Mouse (Mus musculus) cerebellum, postnatal 10 days (tissue): ENCODE results near the gene Spock1.
"Not testable (repeated sequence)": the region's sequence is repeated elsewhere in the genome, so short reads cannot be mapped to it uniquely, and the experiment has no call there.

Source experiments
- DNase-seq, 2 experiments: peaks; one replicate each; pipeline ENCODE4 v3.0.0; 2021; ENCODE audit warnings: mixed read lengths in 2 of 2

The Spock1 gene

GRCm38 (mm10) chr13:57474068-57474467 lies 434.1 kb downstream of the Spock1 start:
- no peak for DNase-seq

- not testable (repeated sequence) for DNase-seq
Measured at GRCm38 (mm10) chr13:57470922-57471321, 437.2 kb downstream of the Spock1 start.

GRCm38 (mm10) chr13:57459978-57460377 lies 448.2 kb downstream of the Spock1 start:
- DNase-seq: no peak

DNA sequence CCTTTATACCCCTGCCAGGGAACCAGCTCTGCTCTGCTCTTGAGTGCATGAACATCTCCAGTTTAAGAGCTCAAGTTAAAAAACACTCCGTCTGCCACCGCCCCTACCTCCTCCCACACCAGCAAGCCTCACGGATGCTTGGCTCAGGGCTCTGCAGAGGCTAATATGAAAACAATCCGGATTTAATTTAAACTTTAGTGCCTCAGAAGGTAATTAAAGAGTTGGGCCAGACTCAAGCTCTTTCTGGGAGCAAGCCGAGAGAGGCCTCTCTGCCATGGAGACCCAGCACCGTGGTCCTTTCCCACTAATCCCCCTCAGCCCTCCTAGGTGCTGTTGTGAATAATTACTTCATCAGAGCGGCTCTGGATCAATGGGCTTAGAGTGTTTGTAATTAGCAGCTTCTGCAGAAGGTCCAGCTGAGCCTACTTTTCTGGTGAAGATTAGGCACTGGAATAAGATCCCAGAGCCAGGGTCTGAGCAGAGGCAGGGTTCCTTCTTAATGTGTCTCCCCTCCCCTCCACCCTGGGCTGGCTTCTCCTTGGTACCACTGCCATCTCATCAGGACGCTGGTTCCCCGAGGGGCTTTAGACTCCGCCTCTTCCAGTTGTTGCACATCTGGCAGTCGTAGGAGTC lies 457.8 kb downstream of the Spock1 start:
- DNase-seq: peak; percentile 10 to 25

DNA sequence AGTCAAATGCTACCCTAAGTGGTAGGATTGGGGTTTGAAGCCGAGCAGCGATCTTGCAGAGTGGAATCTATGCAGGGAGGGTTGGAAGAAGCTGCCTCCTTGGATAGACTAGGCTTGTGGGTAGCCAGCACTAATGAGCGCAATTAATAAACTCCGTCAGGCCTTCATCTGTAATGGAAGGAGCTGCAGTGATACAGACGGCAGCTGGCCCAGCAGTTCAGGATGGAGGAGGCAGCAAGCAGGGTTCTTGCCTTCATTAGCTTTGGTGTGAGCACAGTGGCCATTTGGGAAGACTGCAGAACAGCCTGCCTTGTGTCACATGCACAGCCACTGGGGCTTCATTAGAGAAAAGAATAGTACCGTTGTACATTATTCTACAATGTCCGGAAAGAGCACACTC lies 459.2 kb downstream of the Spock1 start:
- no peak for DNase-seq

- DNase-seq: no peak
Measured at GRCm38 (mm10) chr13:57444977-57445376, 463.2 kb downstream of the Spock1 start.

GRCm38 (mm10) chr13:57440111-57440510 lies 468.0 kb downstream of the Spock1 start:
- peak; percentile 40 to 48 for DNase-seq

- DNase-seq: no peak
Measured at GRCm38 (mm10) chr13:57435726-57436220, 472.4 kb downstream of the Spock1 start.

DNA sequence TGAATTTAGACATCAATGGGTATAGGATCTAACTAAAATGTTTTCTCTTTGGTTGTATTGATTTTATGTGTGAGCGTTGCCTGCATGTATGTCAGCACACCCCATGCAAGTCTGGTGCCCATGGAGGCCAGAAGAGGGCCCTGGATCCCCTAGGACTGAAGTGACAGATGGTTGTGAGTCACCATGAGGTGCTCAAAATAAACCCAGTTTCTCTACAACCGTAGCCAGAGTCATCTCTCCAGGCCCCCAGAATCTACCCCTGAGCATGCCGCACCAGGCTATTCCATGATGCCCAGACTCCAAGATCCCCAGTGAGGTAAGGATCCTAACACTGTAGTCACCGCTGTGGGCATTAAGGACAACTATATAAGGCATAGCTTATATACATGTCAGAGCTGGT lies 474.3 kb downstream of the Spock1 start:
- no peak for DNase-seq

- no peak for DNase-seq
Measured at GRCm38 (mm10) chr13:57431815-57432214, 476.3 kb downstream of the Spock1 start.

DNA sequence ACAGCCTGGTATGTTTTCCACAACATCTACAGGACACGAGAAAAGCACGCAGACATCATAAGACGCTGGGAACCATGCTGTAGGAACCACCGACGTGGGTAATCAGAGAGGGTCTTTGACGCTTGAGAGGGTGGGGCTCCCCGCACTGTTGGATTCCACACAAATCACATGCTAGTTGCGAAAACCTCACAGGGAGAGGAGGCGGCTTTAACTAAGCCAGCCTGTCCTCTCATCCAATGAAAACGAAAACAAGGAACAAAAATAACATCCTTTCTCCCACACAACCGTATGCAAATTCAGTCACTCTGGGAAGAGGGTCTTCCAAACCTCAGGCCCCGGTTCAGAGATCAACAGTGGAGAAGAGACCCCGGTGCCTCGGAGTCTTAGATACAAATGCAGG lies 479.3 kb downstream of the Spock1 start:
- DNase-seq: no peak

- DNase-seq: no peak
Measured at GRCm38 (mm10) chr13:57418781-57419180, 489.4 kb downstream of the Spock1 start.

- no peak for DNase-seq
Measured at GRCm38 (mm10) chr13:57414716-57415115, 493.4 kb downstream of the Spock1 start.

GRCm38 (mm10) chr13:57407666-57408065 lies 500.5 kb downstream of the Spock1 start:
- DNase-seq: no peak

DNA sequence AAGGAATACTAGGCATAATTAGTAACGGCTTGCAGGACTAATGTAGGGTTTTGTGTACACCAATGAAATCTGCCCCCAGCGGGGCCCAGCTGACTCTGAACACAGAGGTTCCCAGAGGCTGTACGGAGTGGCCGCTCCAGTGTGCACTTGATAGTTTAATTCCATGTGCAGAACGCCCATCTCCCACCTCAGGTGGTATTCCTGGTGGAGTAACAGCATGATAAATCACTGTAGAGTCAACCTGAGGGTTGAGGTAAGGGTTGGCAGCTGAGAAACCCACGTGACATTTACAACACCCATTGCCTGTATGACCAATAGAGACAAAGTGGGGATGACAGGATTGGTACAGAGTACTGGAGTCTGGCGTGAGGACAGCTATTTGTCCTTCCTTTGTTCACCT lies 505.7 kb downstream of the Spock1 start:
- no peak for DNase-seq

GRCm38 (mm10) chr13:57372141-57372700 lies 535.9 kb downstream of the Spock1 start:
- no peak for DNase-seq
